Mouse (Mus musculus) v-Abl transformed pro-B cells (cell line): Measurements from ENCODE around the gene P3h3.
"Not testable (repeated sequence)": the region's sequence is repeated elsewhere in the genome, so short reads cannot be mapped to it uniquely, and the experiment has no call there.

Experiments used
- in situ Hi-C, 2 experiments: fragments of 400-800 bp; cut with MboI; formaldehyde crosslinking; loops; one replicate each; pipeline ENCODE4 v1.15.1; 2025; ENCODE audit not compliant: unreplicated experiment in 2 of 2

The P3h3 gene

GRCm38 (mm10) chr6:124839805-124840204 lies 17.7 kb downstream of the P3h3 start:
- in situ Hi-C loops, result no loop called here

GRCm38 (mm10) chr6:124836411-124836810 lies 21.1 kb downstream of the P3h3 start:
- in situ Hi-C loops, result no loop called here

GRCm38 (mm10) chr6:124835531-124835930 lies 22.0 kb downstream of the P3h3 start:
- in situ Hi-C loops, result no loop called here

GRCm38 (mm10) chr6:124834512-124835081 lies 23.0 kb downstream of the P3h3 start:
- in situ Hi-C loops, result no loop called here

GRCm38 (mm10) chr6:124831649-124832048 lies 25.9 kb downstream of the P3h3 start:
- in situ Hi-C loops, result no loop called here

- in situ Hi-C loops, result not testable (repeated sequence)
Measured at GRCm38 (mm10) chr6:124831199-124831598, 26.4 kb downstream of the P3h3 start.

GRCm38 (mm10) chr6:124829799-124830700 lies 27.5 kb downstream of the P3h3 start:
- in situ Hi-C loops, result no loop called here

- in situ Hi-C loops, result no loop called here
Measured at GRCm38 (mm10) chr6:124828868-124829798, 28.4 kb downstream of the P3h3 start, which contains the start of the genes Usp5 and Cdca3. Gene Usp5, minus strand, starts transcription at chr6:124829484. Gene Cdca3, plus strand, starts transcription at chr6:124829547.

- in situ Hi-C loops, result no loop called here
Measured at GRCm38 (mm10) chr6:124828101-124828592, 29.4 kb downstream of the P3h3 start.

GRCm38 (mm10) chr6:124822049-124822448 lies 35.5 kb downstream of the P3h3 start:
- in situ Hi-C loops, result no loop called here

GRCm38 (mm10) chr6:124820891-124821290 lies 36.7 kb downstream of the P3h3 start:
- in situ Hi-C loops, result no loop called here

GRCm38 (mm10) chr6:124817971-124818370 lies 39.6 kb downstream of the P3h3 start:
- in situ Hi-C loops, result no loop called here

- in situ Hi-C loops, result no loop called here
Measured at GRCm38 (mm10) chr6:124817563-124817962, 40.0 kb downstream of the P3h3 start.

GRCm38 (mm10) chr6:124817125-124817524 lies 40.4 kb downstream of the P3h3 start:
- in situ Hi-C loops, result no loop called here

- in situ Hi-C loops, result no loop called here
Measured at GRCm38 (mm10) chr6:124816611-124817010, 40.9 kb downstream of the P3h3 start.

GRCm38 (mm10) chr6:124814858-124815774 lies 42.4 kb downstream of the P3h3 start:
- in situ Hi-C loops, result no loop called here

- in situ Hi-C loops, result no loop called here
Measured at GRCm38 (mm10) chr6:124814448-124814847, 43.1 kb downstream of the P3h3 start.

GRCm38 (mm10) chr6:124813933-124814332 lies 43.6 kb downstream of the P3h3 start, which contains the start of gene Tpi1:
Gene Tpi1, minus strand, starts transcription at chr6:124814296.
- in situ Hi-C loops, result no loop called here

GRCm38 (mm10) chr6:124813496-124813895 lies 44.1 kb downstream of the P3h3 start:
- in situ Hi-C loops, result no loop called here
